Mouse (Mus musculus) lung, adult 2 months (tissue): ENCODE measurements around the gene Hoxa11.

ENCODE experiments used
- CTCF ChIP-seq: fragments of 200-500 bp; IDR thresholded peaks from 2 replicates; pipeline ENCODE4 v1.5.1; 2011; ENCODE audit warnings: mild to moderate bottlenecking, low read length, control low read depth; ENCODE audit not compliant: insufficient read depth
- POLR2A ChIP-seq: fragments of 200-500 bp; IDR thresholded peaks from 2 replicates; pipeline ENCODE4 v1.6.1; 2011; ENCODE audit warnings: low read depth, mild to moderate bottlenecking, control low read depth, low read length, borderline replicate concordance; ENCODE audit errors: extremely low read depth

DNA sequence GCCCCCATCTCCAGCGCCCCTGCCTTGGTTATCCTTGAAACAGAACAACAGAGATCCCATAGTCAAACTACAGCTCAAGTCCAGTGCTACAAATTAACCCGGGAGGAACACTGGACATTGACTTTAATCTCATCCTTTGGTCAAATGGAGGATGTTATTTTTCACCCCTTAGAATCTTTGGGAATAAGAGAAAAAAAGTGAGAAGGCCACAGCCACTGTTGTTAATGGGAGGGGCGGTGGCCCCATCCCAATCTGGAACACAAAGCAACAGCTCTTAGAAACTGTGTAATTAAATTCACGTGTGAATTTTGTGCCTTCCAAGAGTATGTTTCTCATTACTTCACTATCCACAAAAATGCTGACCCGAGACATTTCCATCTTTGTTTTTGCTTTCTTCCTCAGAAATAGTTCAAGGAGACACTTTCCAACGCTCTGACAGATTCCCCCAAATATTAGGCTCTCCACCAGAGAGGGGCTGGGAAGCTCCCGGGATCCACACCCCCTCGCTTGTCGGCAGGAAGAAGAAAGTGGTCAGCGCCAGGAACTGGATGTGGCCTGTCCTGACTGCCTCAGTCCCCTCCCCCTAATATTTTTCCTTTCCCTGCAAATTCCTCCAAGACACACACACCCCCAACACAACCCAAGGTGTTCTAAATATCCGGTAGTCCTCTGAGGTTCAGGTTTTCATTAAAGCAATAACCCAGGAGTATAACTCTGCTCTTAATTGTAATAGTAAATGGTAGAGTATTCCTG is 18.0 kb downstream of the Hoxa11 start:
- no peak for TF ChIP-seq POLR2A
- TF ChIP-seq CTCF: no peak
